Mouse (Mus musculus): ENCODE data around the gene Myof.

GRCm38 (mm10) chr19:37858406-37859081 lies 184.8 kb downstream of the Myof start:
- TF ChIP-seq POLR2A (IDR thresholded peaks at IDR 0.05; ENCODE audit: low read depth, low read length), result no peak
- no peak for TF ChIP-seq MEF2A (IDR thresholded peaks at IDR 0.05; ENCODE audit: borderline replicate concordance, low read depth, low read length)
- no peak for TF ChIP-seq CTCF (conservative IDR thresholded peaks at IDR 0.05 in 1 of 2, IDR thresholded peaks at IDR 0.05 in 1 of 2; ENCODE audit: low read depth in 2 of 2, low read length in 2 of 2)
- no peak for TF ChIP-seq POLR2AphosphoS2 (IDR thresholded peaks at IDR 0.05; ENCODE audit: low read depth, low read length)
- no peak for TF ChIP-seq USF2 (conservative IDR thresholded peaks at IDR 0.05; ENCODE audit: low read depth, low read length)
- TF ChIP-seq MXI1 (IDR thresholded peaks at IDR 0.05; ENCODE audit: low read depth, low read length), result no peak
- no peak for TF ChIP-seq EP300 (IDR thresholded peaks at IDR 0.05; ENCODE audit: low read length)
- TF ChIP-seq HCFC1 (IDR thresholded peaks at IDR 0.05; ENCODE audit: low read depth, low read length), result no peak

Measured in CH12.LX (cell line).